Mouse (Mus musculus): Measurements from ENCODE around the gene Pnma3.
"Not testable (repeated sequence)": the region's sequence is repeated elsewhere in the genome, so short reads cannot be mapped to it uniquely, and the experiment has no call there.

Pnma3 gene

DNA sequence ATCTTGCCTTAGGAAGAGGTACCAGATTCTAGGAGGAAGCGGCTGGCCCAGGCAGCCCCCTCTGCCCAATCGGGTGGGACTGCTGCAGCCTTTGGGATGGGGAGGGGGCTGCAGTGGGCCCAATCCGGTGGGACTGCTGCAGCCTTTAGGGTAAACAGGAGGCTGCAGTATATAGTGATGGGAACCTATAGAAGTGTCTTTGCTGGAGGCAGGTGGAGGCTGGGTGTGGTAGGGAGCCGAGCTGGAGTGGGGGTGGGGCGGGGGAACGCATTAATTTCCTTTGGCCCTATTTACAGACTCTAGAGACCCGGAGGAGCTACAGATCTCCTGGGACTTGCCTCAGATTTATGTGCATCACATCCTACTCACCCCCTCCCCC lies at the start of gene Pnma3:
Gene Pnma3 (plus strand): TSS at position 373 of the 379 bp plus-strand sequence.
- DNase-seq (ENCODE audit: low spot score): no peak

DNA sequence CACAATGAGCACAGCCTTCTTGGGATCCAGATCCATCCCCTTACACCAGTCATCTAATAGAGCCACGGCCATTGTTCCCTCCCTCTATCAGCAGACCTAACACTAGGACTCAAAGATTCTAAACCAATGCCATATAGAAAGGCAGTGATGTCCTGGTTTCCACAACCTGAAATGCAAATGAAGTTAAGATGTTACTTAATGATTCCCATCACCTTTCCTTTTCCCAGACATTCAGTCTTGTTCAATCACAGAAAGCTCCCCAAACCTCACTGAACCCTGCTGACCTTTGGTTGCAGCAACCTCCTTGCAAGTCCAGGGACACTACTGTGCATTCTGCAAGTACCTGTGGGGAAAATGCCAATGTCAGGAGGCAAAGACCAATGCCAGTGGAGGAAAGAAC lies 27.6 kb upstream of the Pnma3 start, which contains the start of gene Pnma5:
Gene Pnma5 (minus strand): TSS at position 101 of the 400 bp plus-strand sequence.
- no peak for DNase-seq (ENCODE audit: low spot score)

GRCm38 (mm10) chrX:73038831-73039230 lies 25.8 kb upstream of the Pnma3 start:
- DNase-seq (ENCODE audit: low spot score): no peak

- no peak for DNase-seq (ENCODE audit: low spot score)
Measured at GRCm38 (mm10) chrX:73039666-73040065, 24.9 kb upstream of the Pnma3 start.

GRCm38 (mm10) chrX:73053860-73054563 lies 10.6 kb upstream of the Pnma3 start:
- DNase-seq (ENCODE audit: low spot score): peak; percentile 96

GRCm38 (mm10) chrX:73061528-73061927 lies 3.1 kb upstream of the Pnma3 start:
- DNase-seq (ENCODE audit: low spot score): no peak

- DNase-seq (ENCODE audit: low spot score): no peak
Measured at GRCm38 (mm10) chrX:73062323-73062722, 2.3 kb upstream of the Pnma3 start.

- DNase-seq (ENCODE audit: low spot score): peak; percentile 45
Measured at GRCm38 (mm10) chrX:73063512-73064414, 824 bp upstream of the Pnma3 start.

- DNase-seq (ENCODE audit: low spot score): not testable (repeated sequence)
Measured at GRCm38 (mm10) chrX:73066765-73067312, 2.3 kb downstream of the Pnma3 start.

- not testable (repeated sequence) for DNase-seq (ENCODE audit: low spot score)
Measured at GRCm38 (mm10) chrX:73082267-73083055, 17.9 kb downstream of the Pnma3 start, which contains the start of gene Xlr4a. Gene Xlr4a (minus strand): TSS chrX:73082478.

GRCm38 (mm10) chrX:73096941-73097508 lies 32.4 kb downstream of the Pnma3 start, which contains the start of gene Xlr3a:
Gene Xlr3a (minus strand): TSS chrX:73097095.
- DNase-seq (ENCODE audit: low spot score): not testable (repeated sequence)

DNA sequence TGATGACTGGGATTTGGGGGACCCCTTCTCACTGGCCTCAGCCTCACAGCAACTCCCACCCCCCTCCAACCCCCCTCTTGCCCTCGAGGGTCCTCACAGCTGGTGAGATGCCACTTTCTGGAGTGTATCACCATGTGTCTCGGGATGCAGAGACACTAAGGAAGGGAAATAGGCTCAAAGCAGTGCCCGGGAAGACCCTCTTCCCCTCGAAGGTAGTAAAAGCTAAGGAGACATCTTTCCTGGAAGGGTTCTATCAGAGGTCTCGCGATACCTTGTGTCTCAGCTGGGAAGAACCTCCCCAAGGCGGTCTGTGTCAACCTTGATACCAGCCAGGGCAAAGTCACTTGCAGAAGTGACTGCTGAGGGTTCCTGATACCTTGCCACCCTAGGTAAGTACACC lies 52.2 kb downstream of the Pnma3 start, which contains the start of gene Gm14685:
Gene Gm14685 (plus strand): TSS at position 301 of the 400 bp plus-strand sequence.
- not testable (repeated sequence) for DNase-seq (ENCODE audit: low spot score)
